Comparison of ENCODE assay signal across 8 mouse cellular contexts in the genomic region with DNA sequence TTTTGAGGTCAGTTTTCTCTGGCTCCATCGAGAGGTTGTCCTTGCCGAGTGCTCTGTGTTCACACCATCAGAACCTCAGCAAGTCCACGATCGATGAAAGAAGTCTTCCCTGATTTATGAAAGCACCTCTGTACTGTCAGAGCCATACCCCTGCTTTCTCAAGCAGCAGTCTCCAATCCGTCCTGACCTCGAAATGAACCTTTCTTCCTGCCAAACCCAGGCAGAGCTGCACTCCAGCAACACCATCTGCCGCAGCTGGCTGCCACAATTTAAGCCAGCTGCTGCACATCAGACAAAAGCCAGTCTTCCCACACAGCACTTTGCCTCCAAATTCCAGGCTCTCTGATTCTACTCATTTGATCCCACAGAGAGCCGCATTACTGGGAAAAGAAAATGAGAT. TPM values are rescaled to one million over a fixed set of nuclear protein-coding genes. Genes with fewer than 3 reads are reported as not detected.
DNase-seq lines count a peak whose midpoint lies in the region; ATAC-seq lines count a peak whose summit lies in the region.

No protein-coding gene starts in this region.

- DNase-seq in heart, adult 11 months, result peak; percentile 98
- no peak for DNase-seq in heart, embryonic 10.5 days (ENCODE audit: low spot score)
- DNase-seq in adrenal gland, postnatal 14 days, result peak; percentile 21
- DNase-seq in gastrocnemius, postnatal 25 days, result peak; percentile 78
- DNase-seq in spleen, postnatal 10 days (ENCODE audit: low spot score in 2 of 2), result no peak
- no peak for DNase-seq in c-Kit-positive CD71-positive TER-119-positive erythroid progenitor cells, embryonic 14.5 days (ENCODE audit: low spot score)

- no peaks in the 10 kb centered on the region for H3K36me3 ChIP-seq in heart, embryonic 10.5 days
- H3K36me3 ChIP-seq in intestine, embryonic 16.5 days (ENCODE audit: control insufficient read depth, insufficient read depth, low read length), result no peaks in the 10 kb centered on the region
- H3K36me3 ChIP-seq in midbrain, embryonic 15.5 days (replicated peaks), result no peaks in the 10 kb centered on the region

- no peaks in the 10 kb centered on the region for H3K9me3 ChIP-seq in heart, embryonic 10.5 days
- H3K9me3 ChIP-seq in intestine, embryonic 16.5 days (ENCODE audit: control insufficient read depth, low read length), result no peaks in the 10 kb centered on the region
- H3K9me3 ChIP-seq in midbrain, embryonic 15.5 days, result no peaks in the 10 kb centered on the region

- no peak overlapping the region for H3K9ac ChIP-seq in intestine, embryonic 16.5 days (ENCODE audit: low read depth, low read length)
- H3K9ac ChIP-seq in midbrain, embryonic 15.5 days, result no peak overlapping the region

- H3K27ac ChIP-seq in heart, embryonic 10.5 days, result no peak overlapping the region
- peak overlapping the region; percentile 34 for H3K27ac ChIP-seq in intestine, embryonic 16.5 days (ENCODE audit: low read length)
- H3K27ac ChIP-seq in midbrain, embryonic 15.5 days, result no peak overlapping the region

- WGBS in heart, embryonic 10.5 days, result 36% methylated on average over 8 of the region's 8 CpGs
- WGBS in intestine, embryonic 16.5 days, result 30% methylated on average over 8 of the region's 8 CpGs
- WGBS in midbrain, embryonic 15.5 days, result 57% methylated on average over 8 of the region's 8 CpGs

- peaks cover 9% of the 10 kb centered on the region; the same call in 1 of the 2 replicates for H3K4me1 ChIP-seq in heart, embryonic 10.5 days
- no peaks in the 10 kb centered on the region; the same call in 1 of the 2 replicates for H3K4me1 ChIP-seq in intestine, embryonic 16.5 days (ENCODE audit: control insufficient read depth, insufficient read depth, low read length)
- no peaks in the 10 kb centered on the region for H3K4me1 ChIP-seq in midbrain, embryonic 15.5 days

- H3K4me3 ChIP-seq in heart, embryonic 10.5 days, result no peak overlapping the region
- H3K4me3 ChIP-seq in intestine, embryonic 16.5 days (ENCODE audit: low read length), result no peak overlapping the region
- no peak overlapping the region for H3K4me3 ChIP-seq in midbrain, embryonic 15.5 days

- ATAC-seq in intestine, embryonic 16.5 days, result peak; percentile 93
- peak; percentile 6; the same call in 1 of the 2 replicates for ATAC-seq in midbrain, embryonic 15.5 days (replicated peaks)

- H3K4me2 ChIP-seq in intestine, embryonic 16.5 days (ENCODE audit: low read depth, low read length), result no peak overlapping the region
- H3K4me2 ChIP-seq in midbrain, embryonic 15.5 days, result no peak overlapping the region

- no peaks in the 10 kb centered on the region for H3K27me3 ChIP-seq in heart, embryonic 10.5 days (ENCODE audit: insufficient read depth, poor library complexity, severe bottlenecking)
- no peaks in the 10 kb centered on the region for H3K27me3 ChIP-seq in intestine, embryonic 16.5 days (replicated peaks; ENCODE audit: control insufficient read depth, insufficient read depth, low read length)
- no peaks in the 10 kb centered on the region for H3K27me3 ChIP-seq in midbrain, embryonic 15.5 days (replicated peaks)

RNA-seq across cellular contexts. Expression of a gene that starts 15.2 kb away (rescaled TPM):
- polyA plus RNA-seq in heart, embryonic 10.5 days (2016; fragmentation: Nextera tagmentation; extraction: Ambion mirVana), result 1.4 and 2.4 TPM in 2 replicates
- total RNA-seq in adrenal gland, postnatal 14 days (2021), result 5.1 and 6.5 TPM in 2 replicates
- total RNA-seq in gastrocnemius, postnatal 25 days (2021), result 1 to 10 TPM; 2.0 to 3.3 TPM
- 0.48 and 1.2 TPM in 2 replicates for polyA plus RNA-seq in intestine, embryonic 16.5 days (2015; fragmentation: Nextera tagmentation; extraction: Ambion mirVana)
- 1.7 and 2.4 TPM in 2 replicates for polyA plus RNA-seq in midbrain, embryonic 15.5 days (2015; fragmentation: Nextera tagmentation; extraction: Ambion mirVana)

Comparison
In these comparisons a context has a peak if more than half of its experiments do, and no peak if none do; other contexts are left out.
1. DNase-seq: peak in heart, adult 11 months (single experiment), adrenal gland, postnatal 14 days (single experiment) and gastrocnemius, postnatal 25 days (single experiment); none in heart, embryonic 10.5 days (single experiment), spleen, postnatal 10 days (0 of 2) and c-Kit-positive CD71-positive TER-119-positive erythroid progenitor cells, embryonic 14.5 days (single experiment).